Mouse (Mus musculus) midbrain, embryonic 16.5 days (tissue): Measurements from ENCODE around the gene Cpm. TPM values are rescaled to one million over a fixed set of nuclear protein-coding genes. Genes with fewer than 3 reads are reported as not detected.
"Not testable (repeated sequence)": the region's sequence is repeated elsewhere in the genome, so short reads cannot be mapped to it uniquely, and the experiment has no call there.

ENCODE experiments used
- ATAC-seq: fragments of 200-750 bp; cut with Nextera tagmentation; 2 replicates; pipeline ENCODE4 v1.8.0; 2017; ENCODE audit warnings: moderate TSS enrichment
- H3K27ac ChIP-seq: fragments of 300-500 bp; sonication (generic); 2 replicates; pipeline ENCODE4 v1.5.1; 2014; ENCODE audit warnings: mild to moderate bottlenecking, low read length, mixed read lengths
- H3K27me3 ChIP-seq: fragments of 300-500 bp; sonication (generic); 2 replicates; pipeline ENCODE4 v1.6.1; 2014; ENCODE audit warnings: low read depth, low read length, mixed read lengths; ENCODE audit not compliant: control insufficient read depth, insufficient read depth
- H3K36me3 ChIP-seq: fragments of 300-500 bp; sonication (generic); 2 replicates; pipeline ENCODE4 v1.6.1; 2014; ENCODE audit warnings: mild to moderate bottlenecking, low read length, moderate library complexity, mixed read lengths; ENCODE audit not compliant: control insufficient read depth, insufficient read depth
- H3K4me1 ChIP-seq: fragments of 300-500 bp; sonication (generic); 2 replicates; pipeline ENCODE4 v1.6.1; 2014; ENCODE audit warnings: mild to moderate bottlenecking, low read length, mixed read lengths; ENCODE audit not compliant: control insufficient read depth, insufficient read depth
- H3K4me2 ChIP-seq: fragments of 300-500 bp; sonication (generic); 2 replicates; pipeline ENCODE4 v1.6.1; 2014; ENCODE audit warnings: mild to moderate bottlenecking, low read length, mixed read lengths
- H3K4me3 ChIP-seq: fragments of 300-500 bp; sonication (generic); 2 replicates; pipeline ENCODE4 v1.5.1; 2014; ENCODE audit warnings: low read depth, mild to moderate bottlenecking, low read length, moderate library complexity, mixed read lengths
- H3K9ac ChIP-seq: fragments of 300-500 bp; sonication (generic); 2 replicates; pipeline ENCODE4 v1.6.1; 2014; ENCODE audit warnings: low read depth, low read length, mixed read lengths
- H3K9me3 ChIP-seq: fragments of 300-500 bp; sonication (generic); replicated peaks from 2 replicates; pipeline ENCODE4 v1.6.1; 2014; ENCODE audit warnings: mild to moderate bottlenecking, low read length, mixed read lengths; ENCODE audit not compliant: control insufficient read depth, poor library complexity, severe bottlenecking
- WGBS: fragments of 180-500 bp; shearing (Covaris S2); extraction: QIAGEN DNeasy Blood & Tissue Kit; methylation state at CpG from one replicate; pipeline ENCODE4 v1.1.7; 2014; 5-methylcytosine and 5-hydroxymethylcytosine counted together
- polyA plus RNA-seq: library from polyadenylated mRNA; unstranded; fragments of >200 nt; fragmentation: Nextera tagmentation; extraction: Ambion mirVana; gene quantifications from 2 replicates; pipeline ENCODE4 v1.2.1, GENCODE M21; 2015

Cpm gene
- polyA plus RNA-seq, 1 experiment from 2014 or later = 13.5 TPM

DNA sequence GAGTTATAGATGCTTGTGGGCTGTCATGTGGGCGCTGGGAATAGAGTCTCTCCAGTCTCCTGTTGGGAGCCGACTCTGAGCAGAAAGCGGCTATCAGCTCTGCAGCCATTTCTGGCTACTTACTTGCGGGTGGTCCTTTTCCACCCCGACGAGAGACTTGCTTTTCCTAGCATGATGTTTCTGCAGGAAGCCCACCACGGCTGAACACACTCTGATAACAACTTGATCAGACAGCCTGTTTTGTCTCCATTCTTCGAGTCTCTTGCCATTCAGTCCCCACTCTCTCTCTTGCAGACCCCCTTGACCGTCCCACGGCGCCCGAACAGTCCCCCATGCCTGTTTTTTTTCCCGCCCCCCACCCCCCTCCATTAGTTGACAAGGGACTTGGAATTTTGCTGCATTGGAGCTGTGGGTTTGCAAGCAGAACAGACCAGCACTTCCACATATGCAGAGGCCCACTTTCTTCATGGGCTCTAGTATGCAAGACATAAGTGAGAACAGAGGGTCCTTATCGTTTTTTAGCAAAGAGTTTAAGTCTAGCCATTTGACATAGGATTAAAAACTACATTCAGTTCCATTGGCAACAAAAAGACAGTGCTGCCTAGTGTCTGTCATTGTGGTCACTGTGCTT lies 103.8 kb downstream of the Cpm start:
- WGBS = 89% methylated on average over 14 of the region's 14 CpGs
- H3K27ac ChIP-seq = no peak overlapping the region

DNA sequence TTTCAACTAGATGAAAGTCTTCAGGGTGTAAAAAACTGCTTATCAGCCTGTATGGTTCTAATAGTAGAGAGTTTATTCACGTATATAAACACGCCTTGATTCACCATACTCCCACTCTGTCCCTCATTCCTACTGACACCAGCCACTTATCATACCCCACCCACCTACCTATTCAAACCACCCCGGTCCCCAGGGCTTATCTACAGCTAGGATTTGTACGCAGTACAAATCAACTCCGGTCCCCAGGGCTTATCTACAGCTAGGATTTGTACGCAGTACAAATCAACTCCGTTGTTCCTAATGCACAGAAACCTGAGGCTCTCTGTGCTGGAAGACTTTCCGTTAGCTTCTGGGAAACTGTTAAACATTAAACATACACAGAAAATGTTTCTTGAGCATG lies 104.3 kb downstream of the Cpm start:
- not testable (repeated sequence) for H3K9ac ChIP-seq, H3K4me1 ChIP-seq, H3K27me3 ChIP-seq, H3K4me3 ChIP-seq, H3K4me2 ChIP-seq, ATAC-seq, H3K36me3 ChIP-seq, H3K9me3 ChIP-seq, H3K27ac ChIP-seq
- WGBS = 90% methylated on average over 7 of the region's 8 CpGs

More for the DNA sequence above, 103.8 kb downstream of the Cpm start:
- ATAC-seq = no peak
- Histone ChIP-seq H3K9me3 (no peaks in the 10 kb centered on the region), H3K4me3 (no peak overlapping the region), H3K27me3 (no peaks in the 10 kb centered on the region), H3K9ac (no peak overlapping the region), H3K36me3 (peaks cover 3% of the 10 kb centered on the region), H3K4me2 (no peak overlapping the region), H3K4me1 (no peaks in the 10 kb centered on the region)

DNA sequence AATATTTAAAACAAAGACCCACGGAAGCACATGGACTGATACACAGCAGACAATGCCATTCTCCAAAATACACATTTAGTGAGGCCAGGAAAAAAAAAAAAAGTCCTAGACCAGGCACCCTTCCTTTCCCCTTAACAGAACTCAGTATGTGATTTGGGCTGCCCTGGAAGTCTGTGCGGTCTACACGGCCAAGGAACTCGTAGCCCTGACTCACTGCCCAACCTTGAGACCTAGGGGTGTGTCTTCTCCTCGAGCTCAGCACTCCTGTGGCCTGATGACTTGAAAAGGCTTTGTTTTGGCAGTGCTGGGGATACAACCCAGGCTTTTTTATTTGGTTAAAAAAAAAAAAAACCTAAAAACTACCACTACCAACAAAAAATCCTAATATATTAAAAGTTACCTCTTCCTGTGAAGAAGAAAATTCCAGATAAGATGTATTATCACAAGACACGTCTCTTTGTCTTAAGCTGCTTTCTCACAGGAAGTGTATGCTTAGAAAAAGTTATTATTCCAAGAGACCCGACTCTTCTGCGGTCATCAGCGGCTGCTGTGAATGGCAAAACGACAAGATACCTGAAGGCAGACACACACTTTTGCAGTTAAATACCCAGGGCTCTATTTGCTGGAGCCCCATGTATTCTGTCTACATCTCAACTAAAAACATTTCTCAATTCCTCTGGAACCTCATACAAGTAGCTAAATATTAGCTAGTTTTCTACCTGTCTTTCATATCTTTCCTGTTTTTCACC lies 105.0 kb downstream of the Cpm start:
- H3K4me1 ChIP-seq, H3K4me2 ChIP-seq, H3K36me3 ChIP-seq, H3K9me3 ChIP-seq, H3K9ac ChIP-seq, H3K27ac ChIP-seq, H3K27me3 ChIP-seq, H3K4me3 ChIP-seq, ATAC-seq: not testable (repeated sequence)
- 84% methylated on average over 9 of the region's 10 CpGs for WGBS

DNA sequence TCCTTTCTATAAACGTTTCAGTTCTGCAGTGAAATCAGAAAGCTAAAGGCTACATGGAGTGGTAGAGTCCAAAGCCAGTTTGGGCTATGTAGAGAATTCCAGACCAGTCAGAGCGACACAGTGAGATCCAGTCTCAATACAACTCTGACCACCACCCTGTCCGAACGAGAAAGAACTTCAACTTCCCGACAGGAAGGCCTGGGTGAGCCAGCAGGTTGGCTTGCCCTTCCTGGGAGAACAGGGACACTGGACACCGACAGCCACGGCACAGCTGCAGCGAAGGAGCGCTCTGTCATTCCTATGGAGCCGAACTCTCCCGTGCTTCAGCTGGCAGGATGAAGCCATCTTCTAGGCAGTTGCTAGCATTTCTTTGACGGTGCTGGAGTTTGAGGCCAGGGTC lies 106.1 kb downstream of the Cpm start:
- not testable (repeated sequence) for ATAC-seq, H3K27me3 ChIP-seq, H3K4me2 ChIP-seq, H3K4me1 ChIP-seq, H3K9me3 ChIP-seq, H3K4me3 ChIP-seq, H3K9ac ChIP-seq, H3K27ac ChIP-seq
- H3K36me3 ChIP-seq = peaks cover 13% of the 10 kb centered on the region
- WGBS = 94% methylated on average over 11 of the region's 12 CpGs

DNA sequence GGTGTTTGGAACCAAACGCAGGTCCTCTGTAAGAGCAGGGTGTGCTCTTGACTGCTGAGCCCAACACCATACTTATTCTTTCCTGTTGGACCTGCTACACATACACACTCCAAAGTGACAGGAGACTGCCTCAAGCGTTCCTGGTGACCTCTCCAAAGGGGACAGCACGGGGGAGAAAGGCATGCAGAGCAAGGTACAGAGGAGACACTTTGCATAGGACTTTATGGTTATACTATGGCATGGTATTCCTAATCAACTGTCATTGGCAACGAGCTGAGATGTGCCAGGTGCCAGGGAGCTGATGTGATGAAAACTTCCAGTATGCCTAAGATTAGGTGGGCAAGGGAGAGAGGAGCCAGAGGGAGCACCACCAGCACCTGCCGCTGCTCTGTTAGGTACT lies 107.3 kb downstream of the Cpm start:
- no peaks in the 10 kb centered on the region for H3K27me3 ChIP-seq
- no peak overlapping the region for H3K4me2 ChIP-seq
- H3K9me3 ChIP-seq = no peaks in the 10 kb centered on the region
- 96% methylated on average over 5 of the region's 5 CpGs for WGBS
- no peak for ATAC-seq
- no peak overlapping the region for H3K4me3 ChIP-seq
- peaks cover 13% of the 10 kb centered on the region for H3K36me3 ChIP-seq
- no peaks in the 10 kb centered on the region for H3K4me1 ChIP-seq
- no peak overlapping the region for H3K27ac ChIP-seq
- H3K9ac ChIP-seq = no peak overlapping the region

Other genes with a start within 250 kb of the Cpm start
- gene Cpsf6, start 249.5 kb upstream of the Cpm start, polyA plus RNA-seq = 140 and 171 TPM in 2 replicates
- gene Mdm2, start 81.3 kb downstream of the Cpm start, polyA plus RNA-seq = 53.1 and 55.7 TPM in 2 replicates
- 34.4 and 34.8 TPM in 2 replicates for gene Slc35e3, start 116.9 kb downstream of the Cpm start, polyA plus RNA-seq
- gene Nup107, start 163.2 kb downstream of the Cpm start, polyA plus RNA-seq = 29.4 and 34.9 TPM in 2 replicates
- gene Rap1b, start 216.5 kb downstream of the Cpm start, polyA plus RNA-seq = 171 and 179 TPM in 2 replicates